8 mouse cellular contexts compared by ENCODE assay signal in genomic region chr2:104028139-104028723, GRCm38 (mm10). TPM values are rescaled to one million over a fixed set of nuclear protein-coding genes. Genes with fewer than 3 reads are reported as not detected.
A peak's percentile ranks its signal among the peaks of the same experiment; 100 is the strongest.
DNase-seq lines count a peak whose midpoint lies in the region; ATAC-seq and TF ChIP-seq lines count a peak whose summit lies in the region.

Gene 4931422A03Rik, minus strand, starts transcription at chr2:104028361.

- peak within 1 kb of the TSS; percentile 86 for H3K9ac ChIP-seq in kidney, embryonic 15.5 days
- H3K9ac ChIP-seq in MEL (ENCODE audit: control insufficient read depth, low read depth, low read length, poor library complexity, severe bottlenecking) = peak within 1 kb of the TSS; percentile 88
- peak within 1 kb of the TSS; percentile 91 for H3K9ac ChIP-seq in embryonic facial prominence, embryonic 11.5 days (replicated peaks; ENCODE audit: low read length)
- peak within 1 kb of the TSS; percentile 73 for H3K9ac ChIP-seq in intestine, embryonic 14.5 days (ENCODE audit: low read length)
- H3K9ac ChIP-seq in stomach, postnatal 0 days (ENCODE audit: low read length) = peak within 1 kb of the TSS; percentile 97

- H3K27me3 ChIP-seq in kidney, embryonic 15.5 days = no peaks in the 10 kb centered on the region
- no peaks in the 10 kb centered on the region for H3K27me3 ChIP-seq in MEL (ENCODE audit: control insufficient read depth in 1 of 2, insufficient read depth in 2 of 2, low read length in 2 of 2)
- no peaks in the 10 kb centered on the region for H3K27me3 ChIP-seq in embryonic facial prominence, embryonic 11.5 days (ENCODE audit: control insufficient read depth, insufficient read depth, low read length)
- H3K27me3 ChIP-seq in intestine, embryonic 14.5 days (replicated peaks; ENCODE audit: control insufficient read depth, insufficient read depth, low read length) = no peaks in the 10 kb centered on the region
- H3K27me3 ChIP-seq in stomach, postnatal 0 days (ENCODE audit: control insufficient read depth, insufficient read depth, low read length) = no peaks in the 10 kb centered on the region

- under 1% methylated on average over 32 of the region's 32 CpGs for WGBS in kidney, embryonic 15.5 days
- 1% methylated on average over 32 of the region's 32 CpGs for WGBS in embryonic facial prominence, embryonic 11.5 days
- WGBS in intestine, embryonic 14.5 days = under 1% methylated on average over 31 of the region's 32 CpGs
- WGBS in stomach, postnatal 0 days = under 1% methylated on average over 32 of the region's 32 CpGs

- no peak for TF ChIP-seq EP300 in MEL (IDR thresholded peaks at IDR 0.05; ENCODE audit: low read depth in 1 of 2, low read length in 2 of 2)
- TF ChIP-seq EP300 in stomach, postnatal 0 days (optimal IDR thresholded peaks at IDR 0.05) = no peak

- no peak for TF ChIP-seq RAD21 in MEL (IDR thresholded peaks at IDR 0.05; ENCODE audit: low read depth, low read length)

- H3K27ac ChIP-seq in kidney, embryonic 15.5 days = peak within 1 kb of the TSS; percentile 77
- H3K27ac ChIP-seq in MEL (ENCODE audit: control insufficient read depth, low read depth, low read length) = peak within 1 kb of the TSS; percentile 58
- H3K27ac ChIP-seq in embryonic facial prominence, embryonic 11.5 days (replicated peaks; ENCODE audit: low read depth, low read length) = peak within 1 kb of the TSS; percentile 47
- peak within 1 kb of the TSS; percentile 3; the same call in 1 of the 2 replicates for H3K27ac ChIP-seq in intestine, embryonic 14.5 days (ENCODE audit: low read depth)
- peak within 1 kb of the TSS; percentile 77 for H3K27ac ChIP-seq in stomach, postnatal 0 days (replicated peaks)

- no peak for TF ChIP-seq POLR2A in MEL (IDR thresholded peaks at IDR 0.05; ENCODE audit: control insufficient read depth in 1 of 2, insufficient read depth in 1 of 2, low read depth in 1 of 2, low read length in 2 of 2, poor library complexity in 1 of 2)

- H3K4me2 ChIP-seq in kidney, embryonic 15.5 days = peak within 1 kb of the TSS; percentile 74
- H3K4me2 ChIP-seq in embryonic facial prominence, embryonic 11.5 days (ENCODE audit: low read depth, low read length) = peak within 1 kb of the TSS; percentile 84
- H3K4me2 ChIP-seq in intestine, embryonic 14.5 days (ENCODE audit: low read length) = peak within 1 kb of the TSS; percentile 58
- peak within 1 kb of the TSS; percentile 87 for H3K4me2 ChIP-seq in stomach, postnatal 0 days (replicated peaks; ENCODE audit: low read depth)

- peaks cover 9% of the 10 kb centered on the region for H3K36me3 ChIP-seq in kidney, embryonic 15.5 days
- peaks cover 0 to 15% of the 10 kb centered on the region in 2 experiments for H3K36me3 ChIP-seq in MEL (ENCODE audit: control insufficient read depth in 1 of 2, insufficient read depth in 2 of 2, low read length in 2 of 2)
- H3K36me3 ChIP-seq in embryonic facial prominence, embryonic 11.5 days (replicated peaks; ENCODE audit: control insufficient read depth, insufficient read depth, low read depth, low read length) = no peaks in the 10 kb centered on the region
- H3K36me3 ChIP-seq in intestine, embryonic 14.5 days (ENCODE audit: control insufficient read depth, insufficient read depth, low read length) = peaks cover 13% of the 10 kb centered on the region; the same call in 1 of the 2 replicates
- no peaks in the 10 kb centered on the region; the same call in 1 of the 2 replicates for H3K36me3 ChIP-seq in stomach, postnatal 0 days (ENCODE audit: control insufficient read depth, insufficient read depth, low read length)

- DNase-seq in kidney, adult 18-20 months = no peak
- DNase-seq in MEL (ENCODE audit: low read depth, low spot score) = peak; percentile 61
- peak; percentile 32 for DNase-seq in embryonic facial prominence, embryonic 11.5 days (ENCODE audit: low spot score)
- DNase-seq in intestine, embryonic 14.5 days (ENCODE audit: low spot score) = peak; percentile 54
- peak; percentile 42 for DNase-seq in stomach, postnatal 0 days (ENCODE audit: low spot score)
- DNase-seq in gastrocnemius, postnatal 10 days = no peak

- ATAC-seq in kidney, embryonic 15.5 days (replicated peaks; ENCODE audit: low FRiP score) = peak; percentile 72
- peak; percentile 64; the same call in 1 of the 2 replicates for ATAC-seq in embryonic facial prominence, embryonic 11.5 days (replicated peaks; ENCODE audit: insufficient number of reproducible peaks, low FRiP score, low TSS enrichment, low read depth)
- peak; percentile 69 for ATAC-seq in intestine, embryonic 14.5 days (replicated peaks; ENCODE audit: low FRiP score, low TSS enrichment, low read depth)
- ATAC-seq in megakaryocyte progenitor cell, adult 5-6 weeks (replicated peaks; ENCODE audit: poor library complexity) = peak; percentile 32
- peak; percentile 65 for ATAC-seq in stomach, postnatal 0 days (ENCODE audit: low FRiP score, low TSS enrichment)

- peaks cover 18% of the 10 kb centered on the region for H3K4me1 ChIP-seq in kidney, embryonic 15.5 days
- peaks cover 8 to 11% of the 10 kb centered on the region in 2 experiments for H3K4me1 ChIP-seq in MEL (ENCODE audit: control insufficient read depth in 1 of 2, insufficient read depth in 2 of 2, low read length in 2 of 2)
- no peaks in the 10 kb centered on the region for H3K4me1 ChIP-seq in embryonic facial prominence, embryonic 11.5 days (ENCODE audit: control insufficient read depth, insufficient read depth, low read length)
- H3K4me1 ChIP-seq in intestine, embryonic 14.5 days (replicated peaks; ENCODE audit: control insufficient read depth, insufficient read depth, low read length) = peaks cover 12% of the 10 kb centered on the region
- H3K4me1 ChIP-seq in stomach, postnatal 0 days (replicated peaks; ENCODE audit: control insufficient read depth, insufficient read depth) = no peaks in the 10 kb centered on the region

- H3K4me3 ChIP-seq in kidney, embryonic 15.5 days (replicated peaks) = peak within 1 kb of the TSS; percentile 97
- H3K4me3 ChIP-seq in MEL (ENCODE audit: control insufficient read depth in 1 of 2, insufficient read depth in 1 of 2, low read depth in 2 of 2, low read length in 2 of 2) = peak within 1 kb of the TSS; percentile 97 to 100
- H3K4me3 ChIP-seq in embryonic facial prominence, embryonic 11.5 days (ENCODE audit: low read depth, low read length) = peak within 1 kb of the TSS; percentile 85
- peak within 1 kb of the TSS; percentile 65 for H3K4me3 ChIP-seq in intestine, embryonic 14.5 days (ENCODE audit: low read depth, low read length)
- peak within 1 kb of the TSS; percentile 97 for H3K4me3 ChIP-seq in stomach, postnatal 0 days (ENCODE audit: low read depth, low read length)

- H3K9me3 ChIP-seq in kidney, embryonic 15.5 days (replicated peaks) = no peaks in the 10 kb centered on the region; the same call in 1 of the 2 replicates
- no peaks in the 10 kb centered on the region for H3K9me3 ChIP-seq in MEL (replicated peaks; ENCODE audit: insufficient read depth, low read length)
- H3K9me3 ChIP-seq in embryonic facial prominence, embryonic 11.5 days (replicated peaks; ENCODE audit: control insufficient read depth, low read length) = no peaks in the 10 kb centered on the region
- no peaks in the 10 kb centered on the region for H3K9me3 ChIP-seq in intestine, embryonic 14.5 days (ENCODE audit: control insufficient read depth, low read length)
- no peaks in the 10 kb centered on the region for H3K9me3 ChIP-seq in stomach, postnatal 0 days (ENCODE audit: control insufficient read depth, low read length)

- peaks cover 16% of the 10 kb centered on the region for H3K79me2 ChIP-seq in MEL (ENCODE audit: control insufficient read depth, insufficient read depth, low read length, poor library complexity)

- TF ChIP-seq CTCF in MEL (IDR thresholded peaks at IDR 0.05 in 2 of 3, conservative IDR thresholded peaks at IDR 0.05 in 1 of 3; ENCODE audit: control insufficient read depth in 1 of 3, insufficient read depth in 1 of 3, low read depth in 2 of 3, low read length in 3 of 3, poor library complexity in 1 of 3, severe bottlenecking in 1 of 3) = no peak
- no peak for TF ChIP-seq CTCF in stomach, postnatal 0 days (IDR thresholded peaks at IDR 0.05; ENCODE audit: low read depth)

TF ChIP-seq in MEL, 35 proteins besides CTCF, POLR2A, EP300 and RAD21:
- TF ChIP-seq ZC3H11A (IDR thresholded peaks at IDR 0.05; ENCODE audit: low read depth, low read length) (no peak), NELFE (IDR thresholded peaks at IDR 0.05; ENCODE audit: low read depth, low read length) (no peak), TAL1 (IDR thresholded peaks at IDR 0.05; ENCODE audit: low read length) (no peak), MYB (IDR thresholded peaks at IDR 0.05; ENCODE audit: low read depth, low read length) (no peak), ELF1 (IDR thresholded peaks at IDR 0.05; ENCODE audit: low read depth, low read length) (no peak), ZKSCAN1 (IDR thresholded peaks at IDR 0.05; ENCODE audit: low read depth, low read length) (no peak), E2F4 (IDR thresholded peaks at IDR 0.05; ENCODE audit: borderline replicate concordance, low read depth, low read length) (no peak), MAZ (IDR thresholded peaks at IDR 0.05; ENCODE audit: low read depth, low read length) (no peak), CHD1 (IDR thresholded peaks at IDR 0.05; ENCODE audit: low read depth, low read length) (0 out of 2 replicates have a peak, but pooled peaks have one; percentile 33)

RNA-seq across cellular contexts. Expression of gene 4931422A03Rik, which starts in this region (rescaled TPM):
- polyA plus RNA-seq in kidney, embryonic 15.5 days (2015; fragmentation: Nextera tagmentation; extraction: Ambion mirVana) = 1.8 and 2.1 TPM in 2 replicates
- total RNA-seq in MEL (2012; rRNA removed) = 0.50 TPM in 1 of 2 replicates, not detected in the other
- 1 to 10 TPM in 1 of 2 experiments, not detected in 1; 4.9 TPM for polyA plus RNA-seq in MEL (2012; ENCODE audit: insufficient read depth in 1 of 2, insufficient read length in 2 of 2, low read depth in 1 of 2, low replicate concordance in 2 of 2, missing spikeins in 1 of 2)
- 1.1 and 1.4 TPM in 2 replicates for polyA plus RNA-seq in embryonic facial prominence, embryonic 11.5 days (2014; fragmentation: Nextera tagmentation; extraction: Ambion mirVana)
- 1.9 and 2.1 TPM in 2 replicates for polyA plus RNA-seq in intestine, embryonic 14.5 days (2014; fragmentation: Nextera tagmentation; extraction: Ambion mirVana)
- 1.0 and 2.2 TPM in 2 replicates for total RNA-seq in megakaryocyte progenitor cell, adult 5-6 weeks (2015)
- total RNA-seq in megakaryocyte progenitor cell, adult 5-6 weeks (2017) = 0.17 TPM in 1 of 2 replicates, not detected in the other
- polyA plus RNA-seq in stomach, postnatal 0 days (2015; fragmentation: Nextera tagmentation; extraction: Ambion mirVana) = 0.80 and 1.0 TPM in 2 replicates
- not detected for total RNA-seq in gastrocnemius, postnatal 10 days (2021)

Comparison
In these comparisons a context has a peak if more than half of its experiments do, and no peak if none do; other contexts are left out.
1. H3K27ac ChIP-seq: peak in every context shown above with its lines; median percentile 77 in kidney, embryonic 15.5 days; 77 in stomach, postnatal 0 days; 58 in MEL; 47 in embryonic facial prominence, embryonic 11.5 days; 3 in intestine, embryonic 14.5 days.
2. DNase-seq: peak in MEL (single experiment), embryonic facial prominence, embryonic 11.5 days (single experiment), intestine, embryonic 14.5 days (single experiment) and stomach, postnatal 0 days (single experiment); none in kidney, adult 18-20 months (single experiment) and gastrocnemius, postnatal 10 days (single experiment).
3. Peak in every context shown above with its lines, with median percentiles within 50 percentile points of each other: ATAC-seq, H3K4me2 ChIP-seq, H3K4me3 ChIP-seq and H3K9ac ChIP-seq.